Mouse (Mus musculus): Measurements from ENCODE around the gene Plekha8.

Gene Plekha8

DNA sequence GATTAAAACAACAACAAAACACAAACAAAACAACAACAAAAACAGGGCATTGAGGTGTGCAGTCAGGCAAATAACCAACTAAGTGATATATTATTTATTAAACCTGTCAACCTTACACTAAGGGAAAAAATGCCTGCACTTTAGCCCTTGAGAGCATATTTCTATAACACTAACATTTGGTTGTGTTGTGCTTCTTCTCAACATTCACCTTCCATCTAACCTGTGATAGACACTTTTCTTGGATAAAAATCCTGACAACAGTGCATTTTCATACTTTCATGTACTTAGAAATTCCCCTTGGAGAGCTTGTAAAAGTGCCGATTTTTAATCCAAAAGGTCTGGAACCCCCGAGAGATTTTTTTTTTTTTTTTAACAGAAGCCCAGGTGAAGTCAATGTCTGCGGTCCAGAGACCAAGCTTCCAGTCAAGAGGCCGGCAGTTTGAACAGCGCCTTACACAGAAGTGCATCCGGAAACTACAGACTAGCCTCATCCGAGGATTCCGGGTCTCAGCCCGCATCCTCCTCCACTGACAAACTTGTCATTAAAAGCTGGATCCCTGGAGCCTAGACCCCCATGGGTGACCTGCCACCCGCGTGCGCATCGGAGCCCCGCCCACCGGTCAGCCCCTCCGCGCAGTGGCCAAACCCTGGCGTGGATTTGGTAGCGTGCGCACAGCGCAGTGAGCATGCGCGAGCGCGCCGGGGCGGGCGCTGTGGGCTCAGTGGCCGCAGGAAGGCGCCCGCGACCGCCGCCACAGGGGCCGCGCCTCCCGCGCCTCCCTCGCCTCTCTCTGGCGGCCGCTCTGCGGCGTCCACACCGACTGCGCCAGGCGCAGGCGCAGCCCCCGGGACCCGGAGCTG lies at the start of gene Plekha8:
Gene Plekha8 (plus strand): TSS at position 643 of the 861 bp plus-strand sequence.
- peak; percentile 89 for DNase-seq (ENCODE audit: extremely low read depth, insufficient read length, low spot score)

- DNase-seq (ENCODE audit: extremely low read depth, insufficient read length, low spot score), result no peak
Observed at GRCm38 (mm10) chr6:54548314-54549019, 46.4 kb upstream of the Plekha8 start.

DNA sequence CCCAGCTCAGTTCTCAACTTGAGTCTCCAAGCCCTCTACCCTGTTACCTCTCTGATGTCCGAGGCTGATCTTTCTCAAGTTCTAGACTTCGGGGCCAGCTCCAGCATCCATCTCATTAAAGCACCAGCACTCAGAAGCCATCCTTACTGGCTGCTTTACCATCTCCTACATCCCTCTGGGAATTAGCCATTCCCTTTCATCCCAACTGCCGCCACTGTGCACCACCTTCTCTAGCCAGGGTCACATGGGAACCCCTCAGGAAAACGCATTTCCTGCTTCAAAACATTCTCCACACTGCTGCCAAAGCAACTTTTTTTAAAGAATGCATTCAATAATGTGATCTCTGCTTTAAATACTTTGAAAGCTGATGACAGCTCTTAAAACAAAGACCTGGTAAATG lies 45.6 kb upstream of the Plekha8 start:
- DNase-seq (ENCODE audit: extremely low read depth, insufficient read length, low spot score), result no peak

DNA sequence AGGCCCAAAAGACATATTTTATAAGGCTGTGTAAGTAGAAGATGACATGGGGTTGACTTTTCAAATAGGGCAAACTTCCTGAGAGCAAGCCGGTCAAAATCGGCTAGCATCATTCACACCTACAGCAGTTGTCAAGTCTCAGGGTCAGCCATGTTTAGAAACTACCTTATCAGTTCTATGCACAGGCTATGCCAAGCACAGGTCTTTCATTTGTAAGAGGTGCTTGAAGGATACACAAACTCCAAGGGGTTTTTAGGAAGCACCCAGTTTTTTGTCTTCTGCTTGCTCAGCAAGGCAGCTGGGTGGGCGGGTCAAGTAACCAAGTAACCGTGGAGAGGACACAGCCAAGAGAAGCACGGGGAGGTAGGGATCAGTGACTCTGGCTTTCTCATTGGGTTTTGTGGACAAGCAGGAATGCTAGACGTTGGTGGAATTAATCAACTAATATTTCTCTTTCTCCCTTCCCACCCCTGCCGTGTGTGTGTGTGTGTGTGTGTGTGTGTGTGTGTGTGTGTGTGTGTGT lies 44.0 kb upstream of the Plekha8 start:
- DNase-seq (ENCODE audit: extremely low read depth, insufficient read length, low spot score), result no peak

- DNase-seq (ENCODE audit: extremely low read depth, insufficient read length, low spot score), result no peak
Observed at GRCm38 (mm10) chr6:54552721-54553413, 42.0 kb upstream of the Plekha8 start.

DNA sequence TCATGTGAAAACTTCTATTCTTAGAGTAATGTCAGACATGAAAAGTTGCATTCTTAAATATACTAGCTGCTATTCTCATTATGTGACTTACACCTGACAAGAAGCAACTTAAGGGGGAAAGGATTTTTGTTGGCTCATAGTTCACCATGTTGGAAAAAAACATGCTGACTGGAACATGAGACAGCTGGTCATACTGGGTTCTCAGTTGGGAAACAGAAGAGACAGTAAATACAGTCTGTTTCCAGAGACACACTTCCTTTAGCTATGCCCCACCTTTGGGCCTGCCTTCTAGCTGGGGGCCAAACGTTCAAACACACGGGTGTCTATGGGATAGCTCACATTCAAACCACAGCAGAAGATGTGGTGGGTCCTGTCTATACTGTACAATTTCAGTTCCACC lies 41.3 kb upstream of the Plekha8 start:
- DNase-seq (ENCODE audit: extremely low read depth, insufficient read length, low spot score), result no peak

DNA sequence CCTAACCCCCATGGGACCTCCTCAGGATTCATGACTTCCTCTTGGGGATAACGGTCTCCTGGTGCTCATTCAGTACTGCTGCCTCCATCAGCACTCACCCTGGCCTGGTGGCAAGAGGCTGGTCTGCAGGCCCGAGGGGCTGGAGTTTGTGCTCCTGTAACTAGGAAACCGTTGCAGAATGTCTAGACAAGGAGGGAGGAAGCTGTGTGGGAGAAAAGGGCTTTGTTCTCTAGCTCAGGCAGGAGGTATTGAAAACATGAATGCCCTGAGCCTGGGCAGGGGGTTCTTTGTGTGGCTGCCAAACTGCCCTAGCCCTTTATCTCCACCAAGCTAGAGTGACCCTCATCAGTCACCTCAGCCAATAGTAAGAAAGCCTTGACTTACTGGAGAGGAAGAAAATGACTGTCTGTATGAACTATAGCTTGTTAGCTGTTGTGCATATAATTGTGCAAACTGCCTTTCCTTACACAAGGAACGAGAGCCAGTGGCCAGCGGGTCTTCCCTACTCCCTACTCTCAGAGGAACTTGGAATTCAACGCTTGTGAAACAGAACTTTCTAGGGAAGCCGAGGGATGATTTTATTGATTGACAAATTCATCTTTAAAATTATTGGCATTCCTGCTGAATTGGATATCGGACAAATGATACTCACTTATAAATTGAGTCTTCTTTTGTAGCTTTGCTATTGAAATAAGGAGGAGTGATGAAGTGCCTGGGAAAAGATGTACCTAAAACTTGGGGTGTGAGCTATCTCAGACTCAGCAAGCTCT lies 40.4 kb upstream of the Plekha8 start:
- no peak for DNase-seq (ENCODE audit: extremely low read depth, insufficient read length, low spot score)

DNA sequence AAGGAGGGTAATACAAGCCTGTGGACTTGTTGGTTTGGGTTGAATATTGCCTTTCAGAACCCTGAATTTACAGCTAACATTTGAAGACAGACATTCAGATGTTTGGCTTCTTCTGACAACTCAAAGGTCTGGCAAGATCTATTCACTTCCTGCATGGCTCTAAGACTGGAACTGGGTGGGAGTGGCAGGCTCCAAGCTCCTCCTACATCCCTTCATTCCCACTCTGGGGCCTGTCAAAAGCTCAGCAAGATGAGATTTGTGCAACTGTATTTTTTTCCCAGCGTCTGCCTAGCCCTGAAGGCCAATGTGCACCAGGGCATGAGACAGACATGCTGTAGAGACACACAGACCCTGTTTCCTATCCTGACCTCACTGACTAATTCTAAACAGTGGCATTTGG lies 39.1 kb upstream of the Plekha8 start:
- DNase-seq (ENCODE audit: extremely low read depth, insufficient read length, low spot score), result no peak

DNA sequence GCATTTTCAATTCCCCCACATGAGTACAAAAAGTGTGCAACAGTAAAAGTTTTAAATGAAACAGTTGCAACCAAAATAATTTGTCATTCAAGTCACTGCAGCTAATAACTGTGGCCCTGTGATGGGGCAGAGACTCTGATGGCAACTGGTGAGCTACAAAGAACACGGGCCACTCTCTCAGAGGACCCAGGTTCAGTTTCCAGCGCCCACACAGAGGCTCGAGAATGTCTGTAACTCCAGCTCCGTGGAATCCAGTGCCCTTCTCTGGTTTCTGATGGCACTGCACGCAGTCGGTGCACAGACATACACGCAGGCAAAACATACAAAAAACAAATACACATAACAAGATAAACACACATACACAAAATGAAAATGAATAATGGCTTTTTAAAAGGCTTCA lies 37.2 kb upstream of the Plekha8 start:
- no peak for DNase-seq (ENCODE audit: extremely low read depth, insufficient read length, low spot score)

DNA sequence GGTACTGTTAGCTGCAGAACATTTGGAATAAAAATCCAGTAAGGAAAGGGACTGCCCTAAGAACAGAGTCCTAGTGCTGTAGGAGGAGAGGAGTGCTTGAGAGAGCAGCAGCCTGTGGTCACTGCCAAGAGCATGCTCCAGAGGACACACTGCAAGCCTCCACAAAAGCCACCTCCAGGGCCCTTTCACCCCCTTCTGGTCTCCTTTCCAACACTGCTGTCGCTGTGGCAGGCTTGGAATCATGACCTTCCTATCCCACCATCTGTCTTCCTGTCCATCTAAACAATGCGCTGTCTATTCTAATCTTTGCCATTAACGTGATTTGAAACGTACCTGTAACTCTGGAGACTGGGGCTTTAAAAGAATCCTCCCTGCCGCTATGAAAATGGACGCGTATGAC lies 36.4 kb upstream of the Plekha8 start:
- no peak for DNase-seq (ENCODE audit: extremely low read depth, insufficient read length, low spot score)

- no peak for DNase-seq (ENCODE audit: extremely low read depth, insufficient read length, low spot score)
Observed at GRCm38 (mm10) chr6:54562018-54562809, 32.7 kb upstream of the Plekha8 start.

DNA sequence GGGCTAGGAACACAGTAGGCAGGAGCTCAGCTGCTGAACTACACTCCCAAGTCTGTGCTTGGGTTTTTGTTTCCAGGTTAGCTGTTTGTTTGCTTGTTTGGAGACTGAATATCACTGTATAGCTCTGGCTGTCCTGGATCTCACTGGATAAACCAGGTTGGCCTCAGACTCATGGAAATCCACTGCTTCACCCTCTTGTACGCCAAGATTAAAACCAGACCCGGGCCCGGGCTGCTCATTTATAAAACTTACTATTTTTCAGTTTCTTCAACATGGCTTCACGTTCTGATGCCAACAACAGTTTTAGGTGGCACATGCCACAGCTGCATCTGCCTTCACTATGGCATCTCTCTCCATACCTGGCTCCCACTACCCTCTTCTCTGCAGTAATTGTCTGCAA lies 31.4 kb upstream of the Plekha8 start:
- no peak for DNase-seq (ENCODE audit: extremely low read depth, insufficient read length, low spot score)

DNA sequence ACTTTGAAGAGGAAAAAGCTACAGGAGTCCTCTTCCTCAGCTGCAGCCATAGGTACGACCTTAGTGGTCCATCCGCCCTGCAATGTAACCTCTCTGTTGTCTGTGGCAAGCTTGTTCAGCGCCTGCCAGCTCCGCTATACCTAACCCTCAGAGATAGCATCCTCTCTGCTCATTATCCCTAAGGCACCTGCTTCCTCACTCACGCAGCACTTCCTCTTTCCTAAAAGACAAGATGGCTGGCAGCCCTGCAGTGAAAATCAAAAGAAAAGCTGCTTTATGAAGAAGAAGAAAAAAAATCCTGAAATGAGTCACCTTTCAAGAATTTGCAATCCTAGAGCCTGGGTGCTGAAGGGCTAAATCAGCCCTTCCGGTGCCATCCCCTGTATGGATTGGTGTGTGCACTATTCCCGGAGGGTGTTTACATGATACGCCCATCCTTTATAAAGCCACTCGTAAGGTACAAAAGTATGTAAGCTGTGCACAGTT lies 30.4 kb upstream of the Plekha8 start:
- DNase-seq (ENCODE audit: extremely low read depth, insufficient read length, low spot score), result peak; percentile 3

- no peak for DNase-seq (ENCODE audit: extremely low read depth, insufficient read length, low spot score)
Observed at GRCm38 (mm10) chr6:54565012-54565411, 29.9 kb upstream of the Plekha8 start.

DNA sequence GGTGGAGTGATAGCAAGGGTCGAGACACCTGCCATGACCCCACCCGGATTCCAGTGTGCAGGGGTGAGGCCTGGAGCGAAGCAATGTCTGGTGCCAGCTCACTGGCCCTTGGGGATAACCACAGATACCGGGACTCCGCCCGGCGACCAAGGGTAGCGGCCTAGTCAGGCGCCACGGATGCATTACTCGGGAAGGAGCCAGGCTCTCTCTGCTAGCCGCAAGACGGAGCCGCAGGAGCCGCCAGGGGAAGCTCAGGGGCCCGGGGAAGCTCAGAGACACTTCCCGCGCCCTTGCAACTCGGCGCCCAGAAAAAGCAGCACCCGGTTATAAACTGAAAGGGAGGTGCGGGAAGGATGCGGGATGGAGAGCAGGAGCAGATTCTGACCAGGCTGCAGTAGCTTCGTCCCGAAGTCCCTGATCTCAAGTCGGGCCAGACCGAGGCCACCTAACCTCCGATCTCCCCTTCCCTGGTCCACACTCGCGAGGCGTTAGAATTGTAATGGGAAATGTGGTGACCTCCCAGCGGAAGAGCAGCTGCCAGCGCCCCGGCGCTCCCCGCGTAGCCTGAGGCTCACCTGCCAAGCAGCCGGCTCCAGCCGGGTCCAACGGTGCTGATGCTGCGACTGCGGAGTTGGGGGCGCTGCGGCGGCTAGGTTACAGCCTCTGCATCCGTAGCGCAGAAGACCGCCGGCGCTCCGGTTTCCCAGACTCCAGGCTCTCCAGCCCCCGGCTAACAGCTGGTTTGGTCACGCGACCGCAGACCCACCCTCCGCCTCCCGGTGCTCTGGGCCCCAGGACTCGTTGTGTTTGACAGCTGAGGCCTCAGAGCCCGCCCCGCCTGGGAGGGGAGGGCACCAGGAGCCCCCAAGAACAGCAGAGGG lies 29.0 kb upstream of the Plekha8 start, which contains the start of gene Scrn1:
Gene Scrn1 (minus strand): TSS at position 825 of the 881 bp plus-strand sequence.
- DNase-seq (ENCODE audit: extremely low read depth, insufficient read length, low spot score), result no peak

GRCm38 (mm10) chr6:54566546-54566919 lies 28.4 kb upstream of the Plekha8 start:
- DNase-seq (ENCODE audit: extremely low read depth, insufficient read length, low spot score), result no peak

DNA sequence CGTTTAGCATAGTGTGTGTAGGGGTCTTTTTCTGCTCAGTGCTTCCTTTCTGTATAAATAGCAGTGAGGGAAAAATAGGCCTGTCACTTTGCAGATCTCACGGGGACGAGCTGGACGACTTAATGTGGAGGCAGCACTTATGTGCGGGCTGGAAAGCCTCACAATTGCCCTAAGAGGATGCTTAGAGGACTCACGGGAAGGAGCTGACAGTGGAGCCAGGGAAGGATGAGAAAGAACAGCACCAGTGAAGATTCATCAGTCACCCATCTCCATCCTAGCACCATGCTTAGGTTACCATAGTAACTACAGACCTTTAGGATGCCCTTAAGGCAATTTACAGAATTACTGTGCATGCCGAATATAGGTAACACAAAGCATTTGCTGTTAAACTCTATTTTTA lies 25.1 kb upstream of the Plekha8 start:
- DNase-seq (ENCODE audit: extremely low read depth, insufficient read length, low spot score), result no peak

- no peak for DNase-seq (ENCODE audit: extremely low read depth, insufficient read length, low spot score)
Observed at GRCm38 (mm10) chr6:54573218-54573955, 21.5 kb upstream of the Plekha8 start.

Data from 3134 (cell line).